Mouse (Mus musculus): ENCODE data around the gene Vhl. TPM values are rescaled to one million over a fixed set of nuclear protein-coding genes. Genes with fewer than 3 reads are reported as not detected.

Vhl gene
- polyA plus RNA-seq (2015; fragmentation: Nextera tagmentation; extraction: Ambion mirVana): 43.4 and 47.8 TPM in 2 replicates

GRCm38 (mm10) chr6:113623941-113624751 lies at the start of gene Vhl:
Gene Vhl (plus strand): TSS chr6:113623959.
- ATAC-seq (ENCODE audit: insufficient number of reproducible peaks, low FRiP score, low TSS enrichment, low read depth): peak; percentile 83
- Histone ChIP-seq H3K4me3 (replicated peaks) (peak within 1 kb of the TSS; percentile 83), H3K9ac (peak within 1 kb of the TSS; percentile 56), H3K4me1 (peaks cover 18% of the 10 kb centered on the region), H3K27me3 (no peaks in the 10 kb centered on the region), H3K36me3 (peaks cover 18% of the 10 kb centered on the region), H3K9me3 (replicated peaks) (no peaks in the 10 kb centered on the region), H3K27ac (replicated peaks) (peak within 1 kb of the TSS; percentile 93), H3K4me2 (replicated peaks) (peak within 1 kb of the TSS; percentile 65)
- under 1% methylated on average over 69 of the region's 76 CpGs for WGBS

GRCm38 (mm10) chr6:113576044-113576443 lies 47.7 kb upstream of the Vhl start:
- no peaks in the 10 kb centered on the region for H3K9me3 ChIP-seq (replicated peaks)
- 95% methylated on average over 6 of the region's 6 CpGs for WGBS
- no peak for ATAC-seq (ENCODE audit: insufficient number of reproducible peaks, low FRiP score, low TSS enrichment, low read depth)

GRCm38 (mm10) chr6:113579306-113579705 lies 44.5 kb upstream of the Vhl start:
- no peaks in the 10 kb centered on the region for H3K27me3 ChIP-seq
- ATAC-seq (ENCODE audit: insufficient number of reproducible peaks, low FRiP score, low TSS enrichment, low read depth): no peak
- H3K27ac ChIP-seq (replicated peaks): no peak overlapping the region
- H3K36me3 ChIP-seq: peaks cover 16% of the 10 kb centered on the region
- no peaks in the 10 kb centered on the region for H3K4me1 ChIP-seq
- H3K4me3 ChIP-seq (replicated peaks): no peak overlapping the region
- H3K4me2 ChIP-seq (replicated peaks): no peak overlapping the region
- WGBS: 96% methylated on average over 3 of the region's 3 CpGs
- H3K9me3 ChIP-seq (replicated peaks): no peaks in the 10 kb centered on the region
- no peak overlapping the region for H3K9ac ChIP-seq

More at GRCm38 (mm10) chr6:113576044-113576443, 47.7 kb upstream of the Vhl start:
- Histone ChIP-seq H3K4me3 (replicated peaks) (no peak overlapping the region), H3K36me3 (peaks cover 8% of the 10 kb centered on the region), H3K4me2 (replicated peaks) (no peak overlapping the region), H3K4me1 (no peaks in the 10 kb centered on the region), H3K27me3 (no peaks in the 10 kb centered on the region), H3K9ac (no peak overlapping the region), H3K27ac (replicated peaks) (no peak overlapping the region)

- WGBS: 88% methylated on average over 4 of the region's 4 CpGs
Measured at GRCm38 (mm10) chr6:113583023-113583422, 40.7 kb upstream of the Vhl start.

GRCm38 (mm10) chr6:113585065-113585464 lies 38.7 kb upstream of the Vhl start:
- Histone ChIP-seq H3K4me2 (replicated peaks) (no peak overlapping the region), H3K9me3 (replicated peaks) (no peaks in the 10 kb centered on the region), H3K9ac (no peak overlapping the region), H3K27ac (replicated peaks) (no peak overlapping the region), H3K4me1 (no peaks in the 10 kb centered on the region), H3K27me3 (no peaks in the 10 kb centered on the region), H3K4me3 (replicated peaks) (no peak overlapping the region), H3K36me3 (peaks cover 8% of the 10 kb centered on the region; the same call in 1 of the 2 replicates)
- ATAC-seq (ENCODE audit: insufficient number of reproducible peaks, low FRiP score, low TSS enrichment, low read depth): no peak
- 89% methylated on average over 5 of the region's 5 CpGs for WGBS

More at GRCm38 (mm10) chr6:113583023-113583422, 40.7 kb upstream of the Vhl start:
- no peak overlapping the region for H3K27ac ChIP-seq (replicated peaks)
- no peak overlapping the region for H3K4me2 ChIP-seq (replicated peaks)
- ATAC-seq (ENCODE audit: insufficient number of reproducible peaks, low FRiP score, low TSS enrichment, low read depth): no peak
- H3K9ac ChIP-seq: no peak overlapping the region
- no peaks in the 10 kb centered on the region for H3K27me3 ChIP-seq
- no peak overlapping the region for H3K4me3 ChIP-seq (replicated peaks)
- no peaks in the 10 kb centered on the region for H3K4me1 ChIP-seq
- H3K36me3 ChIP-seq: peaks cover 8% of the 10 kb centered on the region; the same call in 1 of the 2 replicates
- no peaks in the 10 kb centered on the region for H3K9me3 ChIP-seq (replicated peaks)

- no peak overlapping the region for H3K27ac ChIP-seq (replicated peaks)
- no peaks in the 10 kb centered on the region for H3K9me3 ChIP-seq (replicated peaks)
- no peak for ATAC-seq (ENCODE audit: insufficient number of reproducible peaks, low FRiP score, low TSS enrichment, low read depth)
- H3K4me2 ChIP-seq (replicated peaks): no peak overlapping the region
- H3K4me1 ChIP-seq: no peaks in the 10 kb centered on the region
- H3K9ac ChIP-seq: no peak overlapping the region
- no peak overlapping the region for H3K4me3 ChIP-seq (replicated peaks)
- no peaks in the 10 kb centered on the region for H3K27me3 ChIP-seq
- peaks cover 8% of the 10 kb centered on the region; the same call in 1 of the 2 replicates for H3K36me3 ChIP-seq
- 70% methylated on average over 5 of the region's 5 CpGs for WGBS
Measured at GRCm38 (mm10) chr6:113586466-113587183, 37.1 kb upstream of the Vhl start.

- H3K27ac ChIP-seq (replicated peaks): no peak overlapping the region
- ATAC-seq (ENCODE audit: insufficient number of reproducible peaks, low FRiP score, low TSS enrichment, low read depth): no peak
- no peaks in the 10 kb centered on the region for H3K9me3 ChIP-seq (replicated peaks)
- no peaks in the 10 kb centered on the region for H3K4me1 ChIP-seq
- no peaks in the 10 kb centered on the region for H3K27me3 ChIP-seq
- H3K9ac ChIP-seq: no peak overlapping the region
- H3K4me3 ChIP-seq (replicated peaks): no peak overlapping the region
- WGBS: 85% methylated on average over 2 of the region's 2 CpGs
- H3K36me3 ChIP-seq: no peaks in the 10 kb centered on the region
- no peak overlapping the region for H3K4me2 ChIP-seq (replicated peaks)
Measured at GRCm38 (mm10) chr6:113592637-113593036, 31.1 kb upstream of the Vhl start.

GRCm38 (mm10) chr6:113597945-113598344 lies 25.8 kb upstream of the Vhl start:
- Histone ChIP-seq H3K36me3 (no peaks in the 10 kb centered on the region), H3K9me3 (replicated peaks) (no peaks in the 10 kb centered on the region), H3K9ac (no peak overlapping the region), H3K4me1 (no peaks in the 10 kb centered on the region), H3K4me3 (replicated peaks) (no peak overlapping the region), H3K4me2 (replicated peaks) (no peak overlapping the region), H3K27me3 (no peaks in the 10 kb centered on the region), H3K27ac (replicated peaks) (no peak overlapping the region)
- no peak for ATAC-seq (ENCODE audit: insufficient number of reproducible peaks, low FRiP score, low TSS enrichment, low read depth)
- 86% methylated on average over 4 of the region's 4 CpGs for WGBS

GRCm38 (mm10) chr6:113599833-113600232 lies 23.9 kb upstream of the Vhl start:
- Histone ChIP-seq H3K9me3 (replicated peaks) (no peaks in the 10 kb centered on the region), H3K27ac (replicated peaks) (no peak overlapping the region), H3K4me2 (replicated peaks) (no peak overlapping the region), H3K36me3 (no peaks in the 10 kb centered on the region), H3K9ac (no peak overlapping the region), H3K27me3 (no peaks in the 10 kb centered on the region), H3K4me1 (no peaks in the 10 kb centered on the region), H3K4me3 (replicated peaks) (no peak overlapping the region)
- WGBS: 59% methylated on average over 5 of the region's 5 CpGs
- no peak for ATAC-seq (ENCODE audit: insufficient number of reproducible peaks, low FRiP score, low TSS enrichment, low read depth)

- no peak for ATAC-seq (ENCODE audit: insufficient number of reproducible peaks, low FRiP score, low TSS enrichment, low read depth)
- no peaks in the 10 kb centered on the region for H3K9me3 ChIP-seq (replicated peaks)
- no peaks in the 10 kb centered on the region for H3K36me3 ChIP-seq
- no peak within 1 kb of the TSS for H3K4me2 ChIP-seq (replicated peaks)
- no peaks in the 10 kb centered on the region for H3K27me3 ChIP-seq
- no peak within 1 kb of the TSS for H3K9ac ChIP-seq
- H3K4me1 ChIP-seq: peaks cover 6% of the 10 kb centered on the region
- no peak within 1 kb of the TSS for H3K4me3 ChIP-seq (replicated peaks)
- WGBS: 40% methylated on average over 23 of the region's 23 CpGs
- H3K27ac ChIP-seq (replicated peaks): no peak within 1 kb of the TSS
Measured at GRCm38 (mm10) chr6:113600543-113601139, 23.1 kb upstream of the Vhl start, which contains the start of gene Fancd2os. Gene Fancd2os (minus strand): TSS chr6:113600715.

GRCm38 (mm10) chr6:113602821-113603220 lies 20.9 kb upstream of the Vhl start:
- no peak overlapping the region for H3K4me3 ChIP-seq (replicated peaks)

More at GRCm38 (mm10) chr6:113602821-113603220, 20.9 kb upstream of the Vhl start:
- no peak overlapping the region for H3K27ac ChIP-seq (replicated peaks)
- no peaks in the 10 kb centered on the region for H3K36me3 ChIP-seq
- WGBS: 88% methylated on average over 6 of the region's 6 CpGs
- H3K4me2 ChIP-seq (replicated peaks): no peak overlapping the region
- no peak overlapping the region for H3K9ac ChIP-seq
- ATAC-seq (ENCODE audit: insufficient number of reproducible peaks, low FRiP score, low TSS enrichment, low read depth): no peak
- H3K4me1 ChIP-seq: peaks cover 17% of the 10 kb centered on the region
- no peaks in the 10 kb centered on the region for H3K9me3 ChIP-seq (replicated peaks)
- H3K27me3 ChIP-seq: no peaks in the 10 kb centered on the region
